In genomic region chr13:28906981-28907380, GRCm38 (mm10) we compare ENCODE assay signal across 28 mouse cellular contexts.
"Had no signal": no experiment of that assay in that cellular context is flagged by ENCODE, and none has a peak within 500 bp of the region (broad histone marks: within the 10 kb centered on the region; RNA-seq: fewer than 3 reads in every experiment).

No protein-coding gene starts in this region.

- H3K27ac ChIP-seq: embryonic facial prominence, embryonic 10.5 days; embryonic facial prominence, embryonic 12.5 days; embryonic facial prominence, embryonic 13.5 days; embryonic facial prominence, embryonic 15.5 days; forebrain, embryonic 10.5 days; forebrain, embryonic 12.5 days; forebrain, embryonic 13.5 days; forebrain, embryonic 15.5 days; gastrocnemius, adult 2 months; heart, adult 2 months had no signal

- ATAC-seq: forebrain, embryonic 13.5 days; forebrain, embryonic 14.5 days; forebrain, embryonic 15.5 days; forebrain, embryonic 16.5 days; forebrain, postnatal 0 days had no signal

- H3K9me3 ChIP-seq: embryonic facial prominence, embryonic 10.5 days; embryonic facial prominence, embryonic 12.5 days; embryonic facial prominence, embryonic 13.5 days; embryonic facial prominence, embryonic 15.5 days; forebrain, embryonic 10.5 days; forebrain, embryonic 12.5 days; forebrain, embryonic 13.5 days; forebrain, embryonic 15.5 days had no signal

- H3K36me3 ChIP-seq: embryonic facial prominence, embryonic 10.5 days; embryonic facial prominence, embryonic 12.5 days; embryonic facial prominence, embryonic 13.5 days; embryonic facial prominence, embryonic 15.5 days; forebrain, embryonic 10.5 days; forebrain, embryonic 12.5 days; forebrain, embryonic 15.5 days had no signal

- H3K27me3 ChIP-seq: embryonic facial prominence, embryonic 12.5 days; embryonic facial prominence, embryonic 13.5 days; embryonic facial prominence, embryonic 15.5 days; forebrain, embryonic 12.5 days; forebrain, embryonic 13.5 days; forebrain, embryonic 15.5 days had no signal

- DNase-seq: cerebellum, adult 2 months; cerebellum, adult 8-10 months; cerebellum, adult 9-10 months; cerebellum, adult 9-11 months; cerebellum, postnatal 10 days; cerebellum, postnatal 14 days; cerebellum, postnatal 25 days; cerebellum, postnatal 36 days; embryo, embryonic 11 days; forebrain, postnatal 0 days; gastrocnemius, adult 2 months; gastrocnemius, postnatal 10 days; gastrocnemius, postnatal 14 days; gastrocnemius, postnatal 25 days; gastrocnemius, postnatal 36 days; heart, adult 18-20 months; heart, adult 2 months had no signal

- H3K4me2 ChIP-seq: embryonic facial prominence, embryonic 12.5 days; embryonic facial prominence, embryonic 13.5 days; embryonic facial prominence, embryonic 15.5 days; forebrain, embryonic 12.5 days; forebrain, embryonic 13.5 days; forebrain, embryonic 15.5 days had no signal

- H3K4me1 ChIP-seq: embryonic facial prominence, embryonic 10.5 days; embryonic facial prominence, embryonic 12.5 days; embryonic facial prominence, embryonic 13.5 days; embryonic facial prominence, embryonic 15.5 days; forebrain, embryonic 12.5 days; forebrain, embryonic 13.5 days; forebrain, embryonic 15.5 days had no signal

- H3K9ac ChIP-seq: embryonic facial prominence, embryonic 12.5 days; embryonic facial prominence, embryonic 13.5 days; embryonic facial prominence, embryonic 15.5 days; forebrain, embryonic 12.5 days; forebrain, embryonic 13.5 days; forebrain, embryonic 15.5 days; forebrain, postnatal 0 days had no signal

- H3K4me3 ChIP-seq: embryonic facial prominence, embryonic 10.5 days; embryonic facial prominence, embryonic 12.5 days; embryonic facial prominence, embryonic 13.5 days; embryonic facial prominence, embryonic 15.5 days; erythroblast, embryonic 14.5 days; forebrain, embryonic 10.5 days; forebrain, embryonic 12.5 days; forebrain, embryonic 13.5 days; forebrain, embryonic 15.5 days; gastrocnemius, adult 2 months; heart, adult 2 months had no signal
